Mouse (Mus musculus): ENCODE measurements around the gene Itgb2. TPM values are rescaled to one million over a fixed set of nuclear protein-coding genes. Genes with fewer than 3 reads are reported as not detected.

Gene Itgb2
- 11.3 and 12.6 TPM in 2 replicates for polyA plus RNA-seq (2012; rRNA removed)

DNA sequence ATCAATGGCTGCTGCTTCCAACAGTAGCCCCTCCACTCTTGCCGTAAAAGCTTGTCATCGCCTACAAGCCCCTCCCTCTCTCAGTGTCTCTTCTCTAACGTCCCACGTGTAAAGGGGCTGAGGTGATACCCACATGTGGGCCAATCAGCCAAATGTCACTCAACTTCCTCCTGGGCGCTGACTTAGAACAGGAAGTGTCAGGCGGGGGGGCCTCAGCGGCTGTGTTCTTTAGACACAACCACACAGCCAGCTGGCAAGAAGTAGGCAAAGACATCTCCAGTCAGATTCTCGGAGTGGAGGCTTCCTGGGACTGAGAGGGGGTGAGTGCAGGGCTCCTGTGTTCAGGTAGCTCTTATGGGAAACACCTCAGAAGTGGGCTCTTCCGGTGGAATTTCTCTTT lies at the start of gene Itgb2:
TSS of gene Itgb2 (plus strand) at position 113 of the 400 bp plus-strand sequence.

DNA sequence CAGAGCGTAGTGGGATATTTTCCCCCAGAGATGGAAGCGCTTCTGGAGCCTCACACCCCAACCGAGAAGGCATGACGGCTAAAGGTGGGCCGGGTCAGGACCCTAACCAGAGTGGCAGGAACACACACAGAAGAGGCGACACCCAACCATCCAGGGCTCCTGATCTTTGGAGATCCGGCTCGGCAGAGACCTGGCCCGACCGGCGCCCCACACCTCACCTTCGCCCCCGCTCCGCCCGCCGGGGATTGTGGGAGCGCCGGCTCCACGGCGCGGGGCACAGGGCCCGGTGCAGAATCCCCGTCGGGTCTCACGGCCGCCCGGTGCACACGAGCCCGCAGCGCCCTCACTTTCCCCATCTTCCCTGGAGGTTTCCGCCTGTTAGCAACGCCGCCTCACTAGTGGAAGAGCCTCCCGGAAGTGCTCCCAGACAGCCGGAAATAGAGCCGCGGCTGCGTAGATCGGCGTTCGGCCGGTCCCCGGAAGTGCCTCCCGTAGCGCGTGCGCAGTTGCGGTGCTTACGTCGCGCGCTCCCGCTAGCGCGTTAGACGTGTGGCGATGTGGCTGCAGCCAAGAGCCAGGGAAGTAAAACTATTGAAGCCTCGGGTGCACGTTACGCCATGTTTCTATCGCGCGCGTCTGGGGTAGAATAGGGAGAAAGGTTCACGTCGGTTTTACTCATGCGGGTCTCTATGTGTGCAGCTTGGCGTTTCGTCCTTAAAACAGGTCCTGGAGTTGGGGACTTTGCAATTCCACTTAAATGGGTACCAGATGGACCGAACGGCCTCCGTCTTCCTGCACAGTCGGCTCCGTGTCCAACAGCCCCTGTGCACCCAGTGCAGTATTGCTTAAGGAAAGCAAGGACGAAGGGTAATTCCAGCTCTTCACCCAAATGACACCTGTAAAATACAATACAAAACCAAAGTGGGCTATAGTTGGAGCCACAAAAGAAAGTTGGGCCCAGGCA lies 14.4 kb upstream of the Itgb2 start, which contains the start of gene Fam207a:
TSS of gene Fam207a (minus strand) at position 401 of the 964 bp plus-strand sequence.

DNA sequence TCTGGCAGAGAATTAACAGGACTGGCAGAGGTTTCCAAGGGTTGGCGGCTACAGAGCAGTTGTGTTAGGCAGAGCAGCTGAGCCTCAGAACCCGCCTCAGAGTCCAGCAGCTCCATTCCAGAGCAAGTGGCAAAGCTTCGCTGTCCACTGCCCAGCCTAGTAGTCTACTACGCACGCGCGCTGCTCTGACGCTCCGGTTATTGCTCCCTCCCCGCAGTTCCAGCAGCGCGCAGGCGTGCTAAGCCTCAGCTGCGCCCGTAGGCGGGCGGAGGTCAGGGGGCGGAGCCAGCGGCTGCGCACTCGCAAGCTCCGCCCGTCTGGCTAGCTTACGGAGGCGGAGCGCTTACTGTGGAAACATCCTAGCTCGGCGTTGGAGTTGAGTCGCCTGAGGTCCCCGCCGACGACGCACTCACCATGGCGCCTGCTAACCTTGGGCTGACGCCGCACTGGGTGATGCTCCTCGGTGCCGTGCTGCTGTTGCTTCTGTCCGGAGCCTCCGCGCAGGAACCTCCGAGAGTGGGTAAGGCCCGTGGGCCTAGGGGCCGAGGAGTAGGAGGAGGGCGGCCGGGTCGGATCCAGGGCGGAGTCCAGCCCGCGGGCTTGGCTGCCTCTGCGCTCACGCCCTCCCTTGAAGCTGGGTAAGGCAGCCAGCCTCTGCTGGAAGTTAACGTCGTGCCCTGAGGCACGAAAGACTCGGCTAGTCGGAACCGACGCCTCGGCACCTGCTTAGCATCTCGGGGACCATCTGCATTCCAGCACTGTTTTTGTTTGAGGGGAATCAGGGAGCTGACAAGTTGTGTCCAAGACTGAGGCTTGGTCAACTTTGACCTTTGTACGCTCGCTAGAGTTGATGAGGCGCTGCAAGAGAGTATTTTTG lies 51.6 kb downstream of the Itgb2 start, which contains the start of gene Pttg1ip:
TSS of gene Pttg1ip (plus strand) at position 313 of the 877 bp plus-strand sequence.

DNA sequence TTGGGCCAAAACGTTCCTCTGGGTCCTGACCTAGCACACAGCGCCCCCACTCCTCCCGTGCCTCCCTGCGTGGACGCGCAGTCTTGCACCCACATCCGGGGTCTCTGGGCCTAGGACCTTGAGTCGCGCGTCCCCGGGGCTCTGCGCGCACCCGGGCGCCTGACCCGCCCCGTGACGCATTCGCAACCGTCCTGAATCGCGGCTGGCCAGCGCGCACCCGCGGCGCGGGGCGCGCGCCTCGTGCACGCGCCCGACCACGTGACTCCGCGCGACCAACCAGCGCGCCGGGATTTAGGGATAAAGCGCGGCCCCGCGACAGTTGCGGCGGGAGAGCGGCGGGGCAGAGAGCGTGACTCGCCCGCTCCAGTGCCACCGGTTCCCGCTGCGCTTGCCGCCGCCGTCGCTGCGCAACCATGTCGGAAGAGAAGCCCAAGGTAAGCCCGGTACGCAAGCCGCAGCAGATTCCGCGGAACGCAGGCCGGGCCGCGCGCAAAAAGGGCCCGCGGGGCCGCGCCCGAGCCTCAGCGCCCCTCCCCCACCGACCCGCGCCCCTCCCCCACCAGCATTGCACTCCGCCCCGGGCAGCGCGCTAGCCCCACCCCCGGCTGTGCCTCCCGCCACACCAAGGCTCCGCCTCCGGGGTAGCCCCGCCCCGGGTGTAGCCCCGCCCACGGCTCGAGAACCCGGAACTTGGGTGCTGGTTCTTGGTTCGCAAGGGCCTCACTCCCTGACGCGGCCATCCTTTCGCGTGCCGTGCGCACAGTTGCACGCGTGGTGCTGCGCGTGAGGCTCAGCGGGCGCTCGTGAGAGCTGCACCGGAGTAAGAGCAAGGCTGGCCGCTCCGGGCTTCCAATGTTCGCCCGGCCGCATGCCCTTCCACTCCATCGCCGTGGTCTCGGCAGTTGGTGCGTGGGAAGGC lies 76.1 kb downstream of the Itgb2 start, which contains the start of the genes Sumo3 and Gm49325:
TSS of gene Sumo3 (plus strand) at position 190 of the 919 bp plus-strand sequence.
TSS of gene Gm49325 (plus strand) at position 290 of the 919 bp plus-strand sequence.

Other genes starting within 250 kb of the Itgb2 start
- gene Adarb1, start 112.0 kb upstream of the Itgb2 start, polyA plus RNA-seq (2012; rRNA removed) = 23.6 and 24.6 TPM in 2 replicates
- 36.3 and 39.4 TPM in 2 replicates for gene Fam207a, start 14.5 kb upstream of the Itgb2 start, polyA plus RNA-seq (2012; rRNA removed)
- 150 and 206 TPM in 2 replicates for gene Pttg1ip, start 51.5 kb downstream of the Itgb2 start, polyA plus RNA-seq (2012; rRNA removed)
- 416 and 428 TPM in 2 replicates for gene Sumo3, start 75.8 kb downstream of the Itgb2 start, polyA plus RNA-seq (2012; rRNA removed)
- not detected in 2 replicates for gene Gm49325, start 75.9 kb downstream of the Itgb2 start, polyA plus RNA-seq (2012; rRNA removed)
- gene Ube2g2, start 92.0 kb downstream of the Itgb2 start, polyA plus RNA-seq (2012; rRNA removed) = 43.5 and 49.7 TPM in 2 replicates
- 1.2 and 1.3 TPM in 2 replicates for gene Tspear, start 156.3 kb downstream of the Itgb2 start, polyA plus RNA-seq (2012; rRNA removed)
- not detected in 2 replicates for gene Gm19402, start 160.5 kb downstream of the Itgb2 start, polyA plus RNA-seq (2012; rRNA removed)
- not detected in 2 replicates for gene Gm9508, start 167.0 kb downstream of the Itgb2 start, polyA plus RNA-seq (2012; rRNA removed)
- not detected in 2 replicates for gene Gm10272, start 176.4 kb downstream of the Itgb2 start, polyA plus RNA-seq (2012; rRNA removed)
- not detected in 2 replicates for gene Gm10024, start 181.2 kb downstream of the Itgb2 start, polyA plus RNA-seq (2012; rRNA removed)
- gene Gm10142, start 185.6 kb downstream of the Itgb2 start, polyA plus RNA-seq (2012; rRNA removed) = not detected in 2 replicates
- gene Krtap12-1, start 190.3 kb downstream of the Itgb2 start, polyA plus RNA-seq (2012; rRNA removed) = not detected in 2 replicates
- gene Gm10100, start 196.2 kb downstream of the Itgb2 start, polyA plus RNA-seq (2012; rRNA removed) = not detected in 2 replicates
- not detected in 2 replicates for gene Gm18596, start 212.4 kb downstream of the Itgb2 start, polyA plus RNA-seq (2012; rRNA removed)
- not detected in 2 replicates for gene Gm9736, start 221.1 kb downstream of the Itgb2 start, polyA plus RNA-seq (2012; rRNA removed)
- gene Gm3233, start 229.4 kb downstream of the Itgb2 start, polyA plus RNA-seq (2012; rRNA removed) = not detected in 2 replicates
- gene Gm3238, start 241.1 kb downstream of the Itgb2 start, polyA plus RNA-seq (2012; rRNA removed) = not detected in 2 replicates
- not detected in 2 replicates for gene Gm7138, start 246.7 kb downstream of the Itgb2 start, polyA plus RNA-seq (2012; rRNA removed)